Mouse (Mus musculus) adrenal gland, postnatal 36 days (tissue): ENCODE measurements at regions not wholly inside any gene's neighbourhood (a gene's known extent, or its start where the extent isn't known, plus 50 kb on each side); places are given as distances from the start of the nearest gene placed in this dataset.

Experiments
- DNase-seq, 2 experiments: peaks; one replicate each; pipeline ENCODE4 v3.0.0; 2021; ENCODE audit warnings: mixed read lengths in 1 of 2

- DNase-seq = no peak
Observed at GRCm38 (mm10) chr2:30698758-30699535, 104.1 kb downstream of the Cstad start.

- no peak for DNase-seq
Observed at GRCm38 (mm10) chr2:30697851-30698250, 103.0 kb downstream of the Cstad start.

GRCm38 (mm10) chr2:30695771-30696456 lies 101.1 kb downstream of the Cstad start:
- DNase-seq = no peak

- no peak for DNase-seq
Observed at GRCm38 (mm10) chr2:30695041-30695440, 100.2 kb downstream of the Cstad start.

- peak; percentile 94 for DNase-seq
Observed at GRCm38 (mm10) chr2:30693206-30694035, 98.6 kb downstream of the Cstad start.

GRCm38 (mm10) chr2:30692561-30693205 lies 97.8 kb downstream of the Cstad start:
- peak; percentile 38 to 62 for DNase-seq

- peak; percentile 95 to 96 for DNase-seq
Observed at GRCm38 (mm10) chr2:30691857-30692560, 97.2 kb downstream of the Cstad start.

- DNase-seq = peak in 1 of 2 experiments; percentile 48
Observed at GRCm38 (mm10) chr2:30690925-30691856, 96.4 kb downstream of the Cstad start.

- DNase-seq = peak; percentile 52 to 72
Observed at GRCm38 (mm10) chr2:30690307-30690706, 95.5 kb downstream of the Cstad start.

- DNase-seq = no peak
Observed at GRCm38 (mm10) chr2:30688402-30688801, 93.6 kb downstream of the Cstad start.

GRCm38 (mm10) chr2:30687121-30687551 lies 92.3 kb downstream of the Cstad start:
- DNase-seq = peak; percentile 83 to 84

GRCm38 (mm10) chr2:30686359-30686758 lies 91.5 kb downstream of the Cstad start:
- DNase-seq = no peak

- DNase-seq = peak; percentile 42 to 60
Observed at GRCm38 (mm10) chr2:30685137-30685860, 90.5 kb downstream of the Cstad start.

GRCm38 (mm10) chr2:30684461-30684860 lies 89.6 kb downstream of the Cstad start:
- DNase-seq = no peak

- no peak for DNase-seq
Observed at GRCm38 (mm10) chr2:30682146-30682825, 87.4 kb downstream of the Cstad start.

GRCm38 (mm10) chr2:30681642-30682041 lies 86.8 kb downstream of the Cstad start:
- no peak for DNase-seq

- DNase-seq = no peak
Observed at GRCm38 (mm10) chr2:30679041-30679440, 84.2 kb downstream of the Cstad start.

GRCm38 (mm10) chr2:30677498-30677897 lies 82.7 kb downstream of the Cstad start:
- DNase-seq = peak in 1 of 2 experiments; percentile 54
